Mouse (Mus musculus) v-Abl transformed pro-B cells (cell line): ENCODE measurements at regions not wholly inside any gene's neighbourhood (a gene's known extent, or its start where the extent isn't known, plus 50 kb on each side); places are given as distances from the start of the nearest gene placed in this dataset.

Experiments used
- in situ Hi-C, 2 experiments: fragments of 400-800 bp; cut with MboI; formaldehyde crosslinking; loops; one replicate each; pipeline ENCODE4 v1.15.1; 2025; ENCODE audit not compliant: unreplicated experiment in 2 of 2

DNA sequence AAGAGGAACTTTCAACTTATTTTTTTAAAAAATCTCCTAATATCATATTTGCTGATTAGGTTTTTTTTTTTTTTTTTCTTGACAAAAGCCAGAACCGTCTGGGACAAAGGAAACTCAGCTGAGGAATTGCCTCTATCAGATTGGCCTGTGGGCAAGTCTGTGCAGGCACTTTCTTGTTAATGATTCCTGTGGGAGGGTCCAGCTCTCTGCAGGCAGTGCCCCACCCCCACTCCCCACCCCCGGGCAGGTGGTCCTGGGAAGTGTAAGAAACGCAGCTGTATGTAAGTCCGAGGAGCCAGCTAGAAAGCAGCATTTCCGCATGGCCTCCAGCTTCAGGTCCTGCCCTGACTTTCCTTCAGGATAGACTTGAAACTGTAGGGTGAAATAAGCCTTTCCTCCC, 377.7 kb downstream of the Sox2 start:
- in situ Hi-C loops: no loop called here

DNA sequence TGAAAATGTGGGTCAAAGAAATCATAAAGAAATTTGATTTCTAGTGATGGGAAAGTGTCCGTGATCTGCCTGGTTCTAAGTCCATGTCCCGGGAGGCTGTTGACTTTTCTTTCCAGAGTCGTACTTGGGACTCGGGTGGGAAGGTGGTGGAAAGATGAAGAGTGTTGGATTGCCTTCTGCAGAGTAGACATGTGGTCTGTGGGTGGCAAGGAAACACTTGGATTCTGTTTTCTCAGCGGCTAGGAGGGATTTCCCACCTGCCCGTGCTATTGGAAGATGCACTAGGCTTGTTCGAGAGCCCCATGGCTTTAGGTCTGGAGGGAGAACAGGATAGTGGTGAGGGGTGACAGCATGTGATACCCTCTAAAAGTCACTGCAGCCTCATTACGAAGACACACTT, 379.7 kb downstream of the Sox2 start:
- in situ Hi-C loops: no loop called here

DNA sequence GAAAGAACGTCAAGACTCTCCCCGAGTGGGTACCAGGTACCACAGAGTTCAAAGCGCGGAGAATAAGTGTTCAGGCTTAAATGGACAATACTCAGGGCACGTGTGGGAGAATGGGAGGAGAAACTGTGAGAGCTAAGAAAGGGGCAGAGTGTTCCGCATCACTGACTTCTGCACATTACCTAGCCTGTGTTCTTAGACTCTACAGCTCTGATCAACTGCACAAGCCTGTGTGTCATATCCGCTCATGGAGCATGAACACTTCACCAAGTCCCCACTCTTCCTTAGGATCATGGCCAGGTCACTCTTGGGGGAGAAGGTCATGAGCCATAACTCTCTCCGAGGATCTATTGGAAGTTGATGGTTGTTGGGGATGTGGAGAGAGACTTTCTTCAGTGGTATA, 383.4 kb downstream of the Sox2 start:
- in situ Hi-C loops: no loop called here

DNA sequence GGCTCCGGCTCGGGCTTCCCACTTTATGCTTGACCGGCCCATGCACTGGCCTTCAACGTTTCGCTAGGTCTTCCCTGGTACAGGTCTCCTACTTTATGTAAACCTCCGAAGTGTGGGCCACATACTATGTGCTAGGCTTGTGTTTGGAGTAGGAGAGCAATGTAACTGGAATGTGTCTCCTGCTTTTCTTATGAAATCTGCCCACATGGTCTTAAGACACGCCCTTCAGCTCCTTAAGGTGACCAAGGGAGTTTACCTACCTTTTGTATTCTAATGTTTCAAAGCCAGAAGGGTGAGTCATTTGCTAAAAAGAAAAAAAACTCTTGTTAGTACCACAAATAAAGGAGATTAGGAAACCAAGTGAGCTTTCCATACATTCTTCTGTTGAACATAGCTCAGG, 385.0 kb downstream of the Sox2 start:
- in situ Hi-C loops: no loop called here

DNA sequence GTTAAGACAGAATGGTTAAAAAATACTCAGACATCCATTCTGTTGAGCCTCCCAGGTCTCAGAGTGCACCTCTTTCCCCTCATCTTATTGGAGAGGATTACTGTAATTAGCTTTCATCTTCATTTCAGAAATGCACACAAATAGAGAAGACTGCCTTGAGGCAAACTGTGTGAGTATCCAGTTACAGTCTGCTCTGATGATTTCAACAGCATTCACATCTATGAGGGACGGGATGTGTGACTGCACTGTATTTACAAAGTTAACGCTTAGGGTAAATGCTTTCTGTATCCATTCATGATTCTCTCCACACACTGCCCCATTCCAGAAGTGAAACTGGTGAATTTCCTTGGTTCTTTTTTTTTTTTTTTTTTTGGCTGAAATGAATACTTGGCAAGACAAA, 393.5 kb downstream of the Sox2 start:
- in situ Hi-C loops: no loop called here

DNA sequence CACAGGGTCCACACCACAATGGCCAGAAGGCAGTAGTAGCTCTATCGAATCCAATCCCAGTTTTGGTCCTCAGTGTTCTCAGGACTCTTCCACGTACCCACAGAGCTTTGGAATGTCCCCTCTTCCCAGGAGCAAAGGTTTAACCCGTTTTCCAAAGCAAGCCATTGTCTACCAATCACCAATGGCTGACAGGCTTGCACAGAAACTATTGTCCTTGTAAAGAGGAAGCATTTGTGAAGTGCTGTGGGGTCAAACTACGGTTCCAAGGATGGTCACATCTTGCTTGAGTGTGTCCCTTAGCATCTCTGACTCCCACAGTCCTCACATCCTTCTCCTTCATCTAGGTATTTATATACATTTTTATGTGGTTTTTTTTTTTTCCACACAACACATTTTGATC, 409.2 kb downstream of the Sox2 start:
- in situ Hi-C loops: no loop called here

DNA sequence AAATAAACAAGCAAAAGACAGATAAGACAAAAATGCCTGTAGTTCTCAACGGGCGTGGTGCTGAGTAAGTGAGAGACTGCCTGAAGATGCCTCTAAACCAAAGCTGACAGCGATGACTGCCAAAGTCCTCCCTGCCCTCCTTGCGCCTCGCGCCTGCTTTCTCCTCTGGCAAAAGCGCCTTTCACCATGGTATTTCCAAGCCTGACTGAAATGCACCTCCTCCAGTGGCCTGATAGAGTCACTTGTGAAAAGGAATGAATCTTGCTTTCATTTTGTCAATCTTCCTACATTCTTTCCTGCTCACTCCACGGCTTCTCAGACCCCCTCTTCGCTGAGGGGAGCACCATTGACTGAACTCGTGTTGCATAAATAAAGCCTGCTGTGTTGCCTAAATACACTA, 409.8 kb downstream of the Sox2 start:
- in situ Hi-C loops: no loop called here

DNA sequence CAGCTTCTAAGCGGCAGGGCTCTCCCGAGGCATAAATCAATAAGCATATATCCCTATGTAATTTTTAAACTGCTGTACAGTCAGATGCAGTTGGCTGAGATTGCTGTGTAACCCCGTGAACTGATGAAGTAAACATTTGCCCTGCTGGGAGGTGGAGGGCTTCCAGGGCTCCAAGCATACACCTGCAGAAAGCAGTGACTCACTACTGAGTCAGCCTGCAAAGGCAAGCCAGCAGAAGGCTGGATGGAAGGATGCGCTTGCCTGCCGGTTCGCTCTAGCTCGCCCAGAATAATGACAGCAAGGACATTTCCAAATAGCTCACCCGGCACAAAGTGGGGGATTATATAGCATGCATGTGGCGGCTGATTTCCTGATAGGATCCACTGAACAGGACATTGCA, 416.6 kb downstream of the Sox2 start:
- in situ Hi-C loops: no loop called here

DNA sequence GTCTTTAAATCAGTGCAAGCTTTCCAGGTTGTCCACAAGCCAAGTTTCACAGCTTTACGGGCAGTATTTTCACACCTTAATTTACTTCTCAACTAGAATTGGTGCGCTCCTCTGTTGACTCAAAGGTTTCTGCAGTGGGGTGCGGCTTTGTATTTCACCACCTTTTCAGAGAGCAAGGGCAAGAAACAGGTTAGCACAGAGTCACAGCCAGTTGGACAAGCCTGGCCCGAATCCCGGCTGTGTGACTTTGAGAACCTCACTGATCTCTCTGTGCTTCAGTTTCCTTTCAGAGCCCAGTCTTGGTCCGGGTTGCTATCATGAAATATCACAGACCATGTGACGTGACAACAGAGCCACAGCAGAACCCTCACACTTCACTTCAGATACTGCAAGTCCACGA, 418.4 kb downstream of the Sox2 start:
- in situ Hi-C loops: no loop called here

DNA sequence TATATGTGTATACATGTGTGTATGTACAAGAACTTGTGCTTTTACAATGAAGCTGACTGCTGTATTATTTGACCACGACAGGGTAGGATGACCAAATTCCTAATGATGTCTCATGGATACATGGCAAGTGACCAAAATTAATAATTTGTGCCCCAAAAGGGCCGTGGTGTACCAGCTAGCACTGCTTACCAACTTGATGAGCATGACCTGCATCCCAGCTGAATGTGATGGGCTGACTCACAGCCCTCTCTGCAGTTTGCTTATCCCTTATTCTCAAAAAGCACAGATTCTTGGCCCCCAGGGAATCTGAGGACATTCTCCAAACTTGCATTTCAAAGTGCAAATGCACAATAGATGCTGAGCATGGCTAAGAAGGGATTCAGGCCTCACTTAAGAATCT, 420.8 kb downstream of the Sox2 start:
- in situ Hi-C loops: no loop called here

DNA sequence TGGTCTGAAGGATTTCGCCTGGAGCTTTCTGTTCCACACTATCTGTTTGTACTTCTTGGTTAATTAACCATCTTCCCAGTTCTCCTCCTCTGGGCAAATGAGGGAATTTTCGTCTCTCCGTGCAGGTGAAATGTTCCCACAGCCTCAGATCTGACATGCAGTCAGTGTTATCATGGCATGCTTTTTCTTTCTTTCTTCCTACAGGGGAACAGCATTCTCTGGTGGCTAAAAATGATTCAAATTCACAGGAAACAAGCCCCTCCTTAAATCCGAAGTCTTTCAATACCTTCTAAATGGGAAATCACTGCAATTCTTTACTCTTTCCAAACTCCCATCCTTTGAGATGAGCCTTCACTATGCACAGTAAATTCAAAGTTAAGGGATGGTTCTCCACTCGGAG, 429.7 kb downstream of the Sox2 start:
- in situ Hi-C loops: no loop called here

DNA sequence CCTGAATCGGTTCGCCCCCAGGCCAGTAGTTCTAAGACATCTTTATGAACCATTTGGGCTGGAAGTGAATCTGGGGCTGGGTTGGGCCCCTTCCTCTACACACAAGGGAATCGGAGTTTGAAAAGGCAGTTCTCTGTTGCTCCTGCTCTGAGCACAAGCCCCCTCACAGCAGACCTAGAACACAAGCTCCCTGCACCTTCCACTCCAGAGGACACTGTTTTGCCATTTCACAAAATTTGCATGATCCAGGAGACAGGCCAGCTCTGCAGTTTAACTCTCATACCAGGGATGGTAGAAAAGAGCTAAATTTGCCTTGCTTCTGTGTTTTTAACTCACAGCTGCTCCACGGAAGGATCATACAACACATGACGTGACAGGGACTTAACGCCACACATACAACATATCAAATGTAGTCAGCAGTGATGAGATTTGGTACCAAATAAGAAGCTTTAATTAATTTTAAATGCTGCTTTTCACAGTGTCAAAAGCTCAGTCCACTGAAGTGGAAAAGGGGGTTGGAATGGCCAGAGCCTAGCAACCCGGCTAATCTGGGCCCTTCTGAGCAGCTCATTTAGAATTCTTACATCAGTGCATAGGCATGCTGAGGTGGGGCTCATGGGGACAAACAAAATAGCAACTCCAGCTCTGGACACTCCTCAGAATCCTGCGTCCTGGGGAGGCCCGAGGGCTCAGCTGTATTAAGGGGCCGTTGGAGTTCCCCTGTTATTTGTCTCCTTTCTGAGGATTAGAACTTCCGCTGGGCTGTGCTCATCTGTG, 434.1 kb downstream of the Sox2 start:
- in situ Hi-C loops: no loop called here

DNA sequence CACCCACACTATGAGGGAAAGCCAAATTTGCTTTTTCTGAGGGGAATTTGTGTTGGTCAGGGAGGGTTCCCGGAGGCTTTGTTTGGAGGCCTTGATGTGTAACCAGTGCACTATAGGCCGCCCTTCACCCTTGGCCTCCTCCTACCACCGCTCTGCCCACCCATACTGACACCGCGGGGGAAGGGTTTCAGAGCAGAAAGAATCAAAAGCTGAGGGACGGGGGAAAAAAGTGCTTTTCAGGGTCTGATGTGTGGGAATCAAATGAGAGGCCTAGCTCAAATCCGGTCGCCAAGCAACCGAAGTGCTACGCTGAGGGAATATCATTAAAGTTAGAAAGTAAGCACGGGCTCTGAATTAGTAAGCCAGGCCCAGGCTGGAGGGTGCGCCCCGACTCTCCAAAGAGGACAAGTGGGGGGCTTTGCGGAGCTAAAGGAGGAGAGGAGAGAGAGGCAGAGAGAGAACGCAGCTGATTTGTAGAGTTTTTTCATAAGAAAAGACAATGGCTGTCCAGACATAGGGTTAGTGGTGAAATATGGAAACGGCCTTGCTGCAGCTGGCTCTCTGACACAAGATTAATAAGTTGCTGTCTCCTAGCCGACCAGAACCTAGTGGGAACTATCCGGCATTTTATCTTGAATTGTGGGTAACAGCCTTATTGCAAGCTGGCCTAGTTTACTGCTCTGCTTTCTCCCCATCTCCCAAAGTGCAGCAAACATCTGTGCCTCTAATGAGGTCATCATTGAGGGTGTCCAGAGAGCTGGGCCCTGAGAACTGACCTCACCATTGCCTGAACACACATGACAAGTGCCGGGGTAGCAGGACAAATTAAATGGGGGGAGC, 438.3 kb downstream of the Sox2 start:
- in situ Hi-C loops: no loop called here

DNA sequence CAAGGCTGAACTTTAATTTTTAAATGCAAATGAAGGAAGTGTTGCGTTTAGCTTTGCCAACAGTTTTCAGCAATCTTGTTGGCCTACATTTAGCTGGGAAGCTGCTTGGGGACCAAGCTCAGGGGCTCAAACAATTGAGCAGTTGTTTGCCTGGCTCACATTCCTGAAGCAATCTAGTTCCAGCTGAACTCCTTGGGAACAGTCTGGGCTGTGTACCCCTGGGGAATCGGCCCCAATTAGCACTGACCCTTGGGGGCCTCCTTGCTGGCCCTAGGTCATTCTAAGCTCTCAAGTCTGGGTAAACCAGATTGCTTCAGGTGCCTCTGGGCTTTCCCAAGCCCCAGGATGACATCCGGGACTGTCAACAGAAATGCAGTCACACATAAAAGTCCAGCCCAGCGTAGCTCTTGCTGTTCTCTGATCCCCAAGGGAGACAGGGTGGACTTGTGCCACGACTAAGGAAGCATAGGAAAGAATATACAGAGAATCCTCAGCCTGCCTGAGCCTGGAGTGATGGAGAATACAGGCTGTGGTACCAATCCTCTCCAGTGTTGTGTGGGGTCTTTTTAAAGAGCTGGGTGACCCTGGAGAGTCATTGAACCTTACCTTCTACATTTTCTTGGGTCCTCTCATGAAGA, 440.4 kb downstream of the Sox2 start:
- in situ Hi-C loops: no loop called here

DNA sequence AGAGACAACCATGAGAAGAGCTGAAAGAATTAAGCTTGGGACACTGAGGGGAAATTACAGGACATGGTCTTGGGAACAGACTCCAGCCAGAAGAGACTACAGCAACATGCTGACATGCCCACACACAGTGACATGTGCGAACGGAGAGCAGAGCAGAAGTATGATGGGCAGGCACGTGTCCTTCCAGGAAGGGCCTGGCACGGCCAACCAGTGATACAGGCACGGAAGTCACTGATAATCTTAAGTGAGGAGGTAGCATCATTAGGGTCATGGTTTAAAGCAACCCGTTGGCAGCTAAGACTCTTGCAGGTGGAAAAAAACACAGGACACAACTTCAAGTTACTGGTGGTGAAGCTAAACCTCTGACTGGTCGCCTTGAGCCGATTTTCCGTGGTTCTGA, 442.8 kb downstream of the Sox2 start:
- in situ Hi-C loops: no loop called here

DNA sequence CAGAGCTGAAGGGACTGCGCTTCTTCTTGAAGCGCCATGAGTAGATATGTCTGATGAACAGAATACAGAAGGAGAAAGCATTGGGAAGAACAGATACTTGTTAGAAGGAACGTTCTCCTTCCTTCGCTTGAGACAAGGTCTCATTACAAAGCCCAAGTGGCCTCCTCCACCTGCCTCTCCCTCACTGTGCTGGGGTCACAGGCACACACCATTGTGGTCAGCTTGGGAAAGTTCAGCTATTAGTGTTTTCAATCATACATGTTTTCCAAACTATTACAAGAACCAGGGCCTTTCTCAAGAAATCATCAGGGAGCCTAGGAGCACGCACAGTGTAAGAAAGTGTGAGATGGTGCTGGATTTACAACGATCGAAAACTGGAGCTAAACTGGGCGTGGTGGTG, 445.0 kb downstream of the Sox2 start:
- in situ Hi-C loops: loop anchor here in 1 of 2 experiments (5.0 kb wide), 1 partner anchor 1138 kb away; no protein-coding TSS in a partner anchor

DNA sequence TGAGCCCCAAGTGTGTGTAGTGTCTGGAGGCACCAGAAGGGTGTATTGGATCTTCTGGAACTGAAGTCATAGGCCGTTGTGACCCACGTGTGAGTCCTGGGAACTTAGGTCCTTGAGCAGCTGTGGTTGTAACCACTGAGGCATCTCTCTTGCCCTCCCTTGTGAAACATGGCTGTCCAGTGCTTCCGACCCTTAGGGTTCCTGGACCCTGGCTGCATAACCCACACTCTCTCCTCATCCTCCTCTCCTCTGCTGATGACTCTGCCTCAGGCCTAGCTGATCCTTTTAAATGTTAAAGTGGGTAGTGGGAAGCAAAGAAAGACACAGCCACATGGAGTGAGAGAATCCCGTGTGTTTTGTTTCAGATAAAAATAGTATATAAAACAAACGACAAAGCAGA, 446.2 kb downstream of the Sox2 start:
- in situ Hi-C loops: loop anchor here in 1 of 2 experiments (5.0 kb wide), 1 partner anchor 1139 kb away; no protein-coding TSS in a partner anchor

DNA sequence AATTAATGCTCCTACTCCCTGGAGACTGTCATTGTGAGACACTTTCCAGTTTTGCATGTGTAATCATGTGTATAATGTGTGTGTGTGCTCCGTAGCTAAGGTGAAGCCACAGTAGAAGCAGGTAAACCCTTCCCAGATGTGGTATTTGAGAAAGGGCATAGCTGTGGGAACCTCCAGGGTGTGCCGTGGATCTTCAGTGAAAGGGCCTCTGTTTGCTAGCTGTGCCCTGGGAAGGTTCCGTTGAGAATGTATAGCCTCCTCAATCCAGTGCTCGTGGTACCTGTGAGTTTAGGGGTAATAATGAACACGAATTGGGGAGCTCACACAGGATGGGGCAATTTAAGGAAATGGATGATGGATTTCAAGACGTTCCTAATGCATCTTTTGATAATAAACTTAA, 447.6 kb downstream of the Sox2 start:
- in situ Hi-C loops: loop anchor here in 1 of 2 experiments (5.0 kb wide), 1 partner anchor 1140 kb away; no protein-coding TSS in a partner anchor

DNA sequence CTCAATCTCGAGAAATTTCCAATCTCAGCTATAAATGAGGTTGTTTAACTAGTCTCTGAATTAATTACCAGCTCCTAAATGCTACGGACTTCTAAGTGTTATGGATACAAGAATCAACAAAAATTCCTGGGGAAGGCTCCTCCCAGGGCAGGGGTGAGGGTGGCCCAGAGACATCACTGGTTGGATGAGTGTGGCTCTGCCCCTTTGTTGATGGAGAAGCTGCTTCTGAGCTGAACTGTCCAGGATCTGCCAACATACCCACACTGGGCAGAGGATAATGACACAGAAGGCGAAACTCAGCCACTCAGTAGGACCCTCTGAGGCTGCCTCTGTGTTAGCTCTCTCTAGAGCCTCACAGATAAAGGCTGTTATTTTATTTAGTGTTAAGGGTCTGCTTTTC, 449.0 kb downstream of the Sox2 start:
- in situ Hi-C loops: loop anchor here in 1 of 2 experiments (5.0 kb wide), 1 partner anchor 1142 kb away; no protein-coding TSS in a partner anchor

DNA sequence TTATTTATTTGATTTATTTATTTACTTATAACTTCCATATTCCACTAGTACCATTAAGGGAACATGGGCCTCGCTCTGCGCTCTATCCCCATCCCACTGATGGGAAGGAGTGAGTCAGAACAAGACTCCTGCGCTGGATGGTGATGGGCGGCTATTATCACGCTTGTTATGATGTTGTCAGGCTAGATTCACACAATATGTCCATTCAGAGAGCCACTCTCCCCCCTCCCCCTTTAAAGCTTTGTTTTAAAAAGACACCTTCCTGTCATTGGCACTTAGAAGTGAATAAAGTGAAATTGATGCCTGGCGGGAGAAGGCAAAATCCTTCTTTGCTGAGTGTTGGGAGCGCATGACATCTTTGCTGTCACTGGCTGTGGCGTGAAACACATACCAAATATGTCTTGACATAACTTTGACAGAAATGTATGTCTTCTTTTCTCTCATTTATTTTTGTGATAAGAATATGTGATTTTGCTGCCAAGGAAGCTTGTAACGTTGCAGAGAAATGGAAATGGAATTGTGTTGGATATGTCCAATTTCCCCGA, 449.7 kb downstream of the Sox2 start:
- in situ Hi-C loops: loop anchor here (5.0 to 10.0 kb wide), 2 partner anchors 1143 to 1145 kb away; no protein-coding TSS in a partner anchor

DNA sequence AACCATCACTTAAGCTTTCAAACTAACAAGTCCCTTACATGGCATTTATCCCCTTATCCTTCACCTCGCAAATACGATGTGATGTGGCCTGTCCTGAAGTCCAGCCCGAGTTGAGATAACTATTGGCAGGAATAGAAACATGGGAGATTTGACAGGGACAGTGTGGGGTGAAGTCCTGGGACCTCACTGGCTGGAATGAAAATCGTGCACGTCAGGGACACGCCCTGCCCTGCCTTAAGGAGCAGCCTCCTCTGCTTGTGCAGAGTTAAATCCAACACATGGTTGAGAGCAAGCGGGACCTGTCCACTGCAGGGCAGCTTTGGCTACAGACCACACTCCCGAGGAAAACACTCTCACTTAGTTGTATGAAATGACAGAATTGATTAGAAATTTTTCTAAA, 451.1 kb downstream of the Sox2 start:
- in situ Hi-C loops: loop anchor here in 1 of 2 experiments (10.0 kb wide), 1 partner anchor 1146 kb away; no protein-coding TSS in a partner anchor
